Mouse (Mus musculus): ENCODE measurements around the gene Amy2a4. TPM values are rescaled to one million over a fixed set of nuclear protein-coding genes. Genes with fewer than 3 reads are reported as not detected.
"Not testable (repeated sequence)": the region's sequence is repeated elsewhere in the genome, so short reads cannot be mapped to it uniquely, and the experiment has no call there.

Gene Amy2a4
- not detected in 2 replicates for polyA plus RNA-seq (2016; fragmentation: Nextera tagmentation; extraction: Ambion mirVana)

DNA sequence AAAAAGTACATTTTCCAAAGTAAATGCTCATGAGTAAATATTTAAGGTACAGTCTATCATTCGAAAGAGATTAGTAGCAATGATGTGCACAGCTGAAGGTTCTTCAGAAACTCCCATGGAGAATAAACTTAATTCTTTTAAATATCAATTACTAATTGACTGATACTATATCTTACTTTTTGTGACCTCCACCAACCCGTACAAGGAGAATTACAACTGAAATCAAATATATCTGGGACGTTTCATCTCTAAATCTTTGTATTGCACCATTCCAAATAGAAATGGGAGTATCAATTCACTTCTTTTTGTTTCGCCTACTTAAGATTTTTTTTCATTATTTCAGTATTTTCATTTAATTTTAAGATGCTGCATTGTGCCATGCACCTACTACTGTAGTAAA lies at the start of gene Amy2a4:
TSS of gene Amy2a4 (minus strand) at position 101 of the 400 bp plus-strand sequence.
- not testable (repeated sequence) for H3K4me1 ChIP-seq; H3K4me2 ChIP-seq (replicated peaks); H3K9ac ChIP-seq; H3K27ac ChIP-seq; ATAC-seq (ENCODE audit: low FRiP score); H3K9me3 ChIP-seq (replicated peaks); H3K36me3 ChIP-seq; H3K4me3 ChIP-seq; H3K27me3 ChIP-seq
- no CpG with 5 or more reads among the region's 4 CpGs for WGBS

DNA sequence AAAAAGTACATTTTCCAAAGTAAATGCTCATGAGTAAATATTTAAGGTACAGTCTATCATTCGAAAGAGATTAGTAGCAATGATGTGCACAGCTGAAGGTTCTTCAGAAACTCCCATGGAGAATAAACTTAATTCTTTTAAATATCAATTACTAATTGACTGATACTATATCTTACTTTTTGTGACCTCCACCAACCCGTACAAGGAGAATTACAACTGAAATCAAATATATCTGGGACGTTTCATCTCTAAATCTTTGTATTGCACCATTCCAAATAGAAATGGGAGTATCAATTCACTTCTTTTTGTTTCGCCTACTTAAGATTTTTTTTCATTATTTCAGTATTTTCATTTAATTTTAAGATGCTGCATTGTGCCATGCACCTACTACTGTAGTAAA lies 32.7 kb upstream of the Amy2a4 start, which contains the start of gene Amy2a3:
TSS of gene Amy2a3 (minus strand) at position 101 of the 400 bp plus-strand sequence.
- H3K4me2 ChIP-seq (replicated peaks); H3K36me3 ChIP-seq: not testable (repeated sequence)

DNA sequence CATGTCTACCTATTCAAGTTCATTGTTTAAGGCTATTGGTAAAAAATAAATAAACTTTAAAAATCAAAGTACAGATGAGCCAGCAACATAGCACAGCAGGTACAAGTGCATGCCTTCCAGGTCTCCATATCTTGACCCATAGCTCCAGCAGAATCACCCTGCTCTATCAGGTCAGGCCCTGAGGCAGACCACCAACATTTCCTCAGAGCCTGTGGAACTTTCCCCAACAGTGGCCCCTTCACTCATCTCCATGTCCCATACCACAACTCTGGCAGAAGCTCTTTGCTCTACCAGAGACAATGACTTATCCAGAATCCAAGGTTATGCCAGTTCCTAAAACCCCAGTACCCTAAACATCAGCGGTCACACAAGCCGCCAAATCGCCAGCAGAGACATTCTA lies 21.7 kb upstream of the Amy2a4 start:
- not testable (repeated sequence) for H3K9ac ChIP-seq; H3K4me3 ChIP-seq; H3K36me3 ChIP-seq; H3K4me2 ChIP-seq (replicated peaks); H3K9me3 ChIP-seq (replicated peaks); ATAC-seq (ENCODE audit: low FRiP score); H3K27ac ChIP-seq; H3K4me1 ChIP-seq; H3K27me3 ChIP-seq
- WGBS, result no CpG with 5 or more reads among the region's 3 CpGs

More for the DNA sequence above, 32.7 kb upstream of the Amy2a4 start, which contains the start of gene Amy2a3:
- not testable (repeated sequence) for H3K27me3 ChIP-seq; H3K4me3 ChIP-seq; H3K27ac ChIP-seq; H3K4me1 ChIP-seq; ATAC-seq (ENCODE audit: low FRiP score); H3K9me3 ChIP-seq (replicated peaks); H3K9ac ChIP-seq
- WGBS, result no CpG with 5 or more reads among the region's 4 CpGs

DNA sequence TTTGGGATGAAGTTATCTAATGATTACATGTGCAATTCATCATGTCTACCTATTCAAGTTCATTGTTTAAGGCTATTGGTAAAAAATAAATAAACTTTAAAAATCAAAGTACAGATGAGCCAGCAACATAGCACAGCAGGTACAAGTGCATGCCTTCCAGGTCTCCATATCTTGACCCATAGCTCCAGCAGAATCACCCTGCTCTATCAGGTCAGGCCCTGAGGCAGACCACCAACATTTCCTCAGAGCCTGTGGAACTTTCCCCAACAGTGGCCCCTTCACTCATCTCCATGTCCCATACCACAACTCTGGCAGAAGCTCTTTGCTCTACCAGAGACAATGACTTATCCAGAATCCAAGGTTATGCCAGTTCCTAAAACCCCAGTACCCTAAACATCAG lies 11.0 kb downstream of the Amy2a4 start:
- H3K9me3 ChIP-seq (replicated peaks); H3K27me3 ChIP-seq; H3K4me2 ChIP-seq (replicated peaks); H3K4me1 ChIP-seq; ATAC-seq (ENCODE audit: low FRiP score); H3K27ac ChIP-seq; H3K9ac ChIP-seq; H3K36me3 ChIP-seq; H3K4me3 ChIP-seq: not testable (repeated sequence)

DNA sequence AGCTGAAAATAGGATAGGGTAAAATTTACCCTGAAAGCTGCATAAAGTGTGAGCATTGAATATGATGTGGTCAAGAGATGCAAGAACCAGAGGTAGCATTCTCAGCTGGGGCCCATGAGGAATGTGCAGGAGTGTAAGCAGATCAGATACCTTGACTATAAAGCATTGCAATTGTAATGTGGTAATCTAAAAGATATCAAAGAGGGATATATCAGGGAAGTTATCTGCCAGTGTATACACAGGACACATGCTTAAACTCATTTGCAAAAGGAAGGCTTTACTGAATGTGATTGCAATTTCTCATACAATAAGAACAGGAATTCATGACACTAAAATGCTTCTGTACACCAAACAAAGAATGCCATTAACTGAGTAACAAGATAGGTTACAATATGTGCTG lies 11.7 kb downstream of the Amy2a4 start:
- not testable (repeated sequence) for H3K9me3 ChIP-seq (replicated peaks); H3K36me3 ChIP-seq; H3K4me1 ChIP-seq; H3K27me3 ChIP-seq; H3K4me3 ChIP-seq; H3K27ac ChIP-seq; ATAC-seq (ENCODE audit: low FRiP score); H3K4me2 ChIP-seq (replicated peaks); H3K9ac ChIP-seq

DNA sequence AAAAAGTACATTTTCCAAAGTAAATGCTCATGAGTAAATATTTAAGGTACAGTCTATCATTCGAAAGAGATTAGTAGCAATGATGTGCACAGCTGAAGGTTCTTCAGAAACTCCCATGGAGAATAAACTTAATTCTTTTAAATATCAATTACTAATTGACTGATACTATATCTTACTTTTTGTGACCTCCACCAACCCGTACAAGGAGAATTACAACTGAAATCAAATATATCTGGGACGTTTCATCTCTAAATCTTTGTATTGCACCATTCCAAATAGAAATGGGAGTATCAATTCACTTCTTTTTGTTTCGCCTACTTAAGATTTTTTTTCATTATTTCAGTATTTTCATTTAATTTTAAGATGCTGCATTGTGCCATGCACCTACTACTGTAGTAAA lies 32.5 kb downstream of the Amy2a4 start, which contains the start of gene Amy2a5:
TSS of gene Amy2a5 (minus strand) at position 101 of the 400 bp plus-strand sequence.
- not testable (repeated sequence) for ATAC-seq (ENCODE audit: low FRiP score); H3K9ac ChIP-seq; H3K36me3 ChIP-seq; H3K4me1 ChIP-seq; H3K4me3 ChIP-seq; H3K9me3 ChIP-seq (replicated peaks); H3K27me3 ChIP-seq; H3K4me2 ChIP-seq (replicated peaks); H3K27ac ChIP-seq
- no CpG with 5 or more reads among the region's 4 CpGs for WGBS

Other genes with a start within 250 kb of the Amy2a4 start
- not detected in 2 replicates for gene Amy2a5, start 32.6 kb downstream of the Amy2a4 start, polyA plus RNA-seq (2016; fragmentation: Nextera tagmentation; extraction: Ambion mirVana)
- not detected in 2 replicates for gene Amy2a3, start 32.6 kb upstream of the Amy2a4 start, polyA plus RNA-seq (2016; fragmentation: Nextera tagmentation; extraction: Ambion mirVana)
- not detected in 2 replicates for gene Amy2a2, start 65.2 kb upstream of the Amy2a4 start, polyA plus RNA-seq (2016; fragmentation: Nextera tagmentation; extraction: Ambion mirVana)
- gene Amy2a1, start 241.0 kb upstream of the Amy2a4 start, polyA plus RNA-seq (2016; fragmentation: Nextera tagmentation; extraction: Ambion mirVana), result not detected in 2 replicates

Data from hindbrain, embryonic 12.5 days (tissue).